Mouse (Mus musculus) brain, adult 2 months (tissue): ENCODE measurements around the gene Nfatc2.

Experiments used
- DNase-seq: peaks from one replicate; pipeline ENCODE4 v3.0.0; 2011; ENCODE audit warnings: low read depth, low spot score

Nfatc2 gene

DNA sequence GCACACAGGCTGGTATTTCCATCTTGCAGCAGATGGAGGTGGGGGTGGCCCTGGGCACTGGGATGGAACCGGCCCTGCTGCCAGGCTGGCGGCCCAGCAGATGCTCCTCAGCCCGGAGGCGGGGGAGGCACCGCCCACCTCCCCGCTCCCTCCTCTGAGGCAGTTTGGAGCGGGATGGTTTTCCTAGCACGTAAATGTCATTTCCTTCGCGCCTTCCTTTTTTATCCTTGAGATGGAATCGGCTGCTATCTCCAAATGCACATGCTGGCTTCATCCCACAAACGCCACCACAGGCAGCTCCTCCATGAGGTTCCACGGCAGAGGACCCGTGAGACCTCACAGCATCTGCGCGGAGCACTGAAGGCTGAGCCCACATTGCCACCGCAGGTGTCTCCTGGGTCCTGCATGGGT, 160.5 kb downstream of the Nfatc2 start:
- DNase-seq: peak; percentile 93

- peak; percentile 78 for DNase-seq
Observed at GRCm38 (mm10) chr2:168438981-168439452, 162.4 kb downstream of the Nfatc2 start.

DNA sequence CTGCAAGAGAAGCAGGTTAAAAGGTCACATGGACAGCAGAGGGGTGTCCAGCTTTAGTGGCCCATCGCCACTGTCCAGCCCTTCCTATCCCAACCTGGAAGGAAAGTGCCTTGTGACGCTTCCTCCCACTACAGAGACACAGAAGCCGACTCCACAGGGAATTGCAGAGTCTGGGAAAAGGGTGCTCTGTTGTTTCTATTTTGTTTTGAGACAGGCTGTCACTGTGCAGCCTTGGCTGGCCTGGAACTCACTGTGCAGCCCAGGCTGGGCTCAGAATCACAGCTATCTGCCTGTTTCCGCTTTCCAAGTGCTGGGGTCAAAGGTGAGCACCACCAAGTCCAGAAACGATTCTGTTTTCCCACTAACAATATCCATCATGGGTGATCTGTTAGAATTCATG, 167.3 kb downstream of the Nfatc2 start:
- no peak for DNase-seq

GRCm38 (mm10) chr2:168433392-168433791, 168.1 kb downstream of the Nfatc2 start:
- no peak for DNase-seq

DNA sequence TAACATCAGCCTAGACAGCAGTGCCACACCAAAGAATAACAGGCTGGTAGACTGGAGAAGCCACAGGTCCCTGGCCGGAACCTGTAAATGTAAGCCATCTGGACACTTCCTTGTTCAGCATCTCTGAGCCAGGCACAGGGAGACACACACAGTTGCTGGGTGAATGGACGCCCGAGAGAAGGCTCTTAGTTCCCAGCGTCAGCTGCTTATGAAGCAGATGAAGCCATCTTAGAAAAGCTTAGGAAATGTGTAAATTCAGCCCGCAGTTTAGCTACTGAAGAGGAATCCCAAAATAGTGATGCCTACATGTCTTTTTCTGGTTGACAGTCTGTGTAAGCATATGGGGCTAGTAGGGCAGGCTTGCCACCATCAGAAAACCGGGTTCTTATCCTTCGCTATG, 169.1 kb downstream of the Nfatc2 start:
- peak; percentile 74 for DNase-seq

GRCm38 (mm10) chr2:168429598-168429997, 171.9 kb downstream of the Nfatc2 start:
- DNase-seq: no peak

GRCm38 (mm10) chr2:168428375-168428901, 173.0 kb downstream of the Nfatc2 start:
- peak; percentile 80 for DNase-seq
